Mouse (Mus musculus): ENCODE measurements at regions not wholly inside any gene's neighbourhood (a gene's known extent, or its start where the extent isn't known, plus 50 kb on each side); places are given as distances from the start of the nearest gene placed in this dataset.

DNA sequence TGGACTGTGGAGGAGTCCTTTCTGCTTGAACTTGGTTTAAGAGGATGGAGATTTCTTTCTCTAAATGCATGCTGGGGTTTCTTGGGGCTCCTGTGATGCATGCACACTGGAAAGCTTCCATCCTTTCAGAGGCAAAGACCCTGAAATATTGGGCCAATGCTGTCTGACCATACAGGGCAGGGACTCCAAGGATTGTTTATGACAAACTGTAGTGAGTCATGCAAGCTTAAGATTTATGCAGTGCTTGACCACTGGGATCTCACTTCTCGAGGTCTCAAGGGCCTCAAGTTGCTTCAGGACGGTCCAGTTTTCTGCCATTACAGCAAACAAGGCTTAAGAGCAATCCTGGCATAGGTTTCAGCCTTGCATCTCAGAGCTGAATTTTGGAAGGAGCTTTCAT lies 229.7 kb upstream of the Plpp4 start:
- WGBS: 69% methylated on average over 2 of the region's 2 CpGs
- H3K27ac ChIP-seq (replicated peaks; ENCODE audit: low read depth, low read length): no peak overlapping the region
- no peak overlapping the region for H3K9ac ChIP-seq (ENCODE audit: low read depth, low read length, severe bottlenecking)
- no peaks in the 10 kb centered on the region for H3K9me3 ChIP-seq (ENCODE audit: control insufficient read depth, low read length)
- H3K36me3 ChIP-seq (ENCODE audit: control insufficient read depth, insufficient read depth, low read length): no peaks in the 10 kb centered on the region
- no peak overlapping the region for H3K4me2 ChIP-seq (replicated peaks; ENCODE audit: low read depth, low read length, severe bottlenecking)
- H3K27me3 ChIP-seq (ENCODE audit: control insufficient read depth, insufficient read depth, low read length): no peaks in the 10 kb centered on the region
- DNase-seq (ENCODE audit: low spot score) (no peak), ATAC-seq (ENCODE audit: low FRiP score, low read depth) (no peak)
- no peak overlapping the region for H3K4me3 ChIP-seq (replicated peaks; ENCODE audit: low read length)
- TF ChIP-seq POLR2A (IDR thresholded peaks at IDR 0.05; ENCODE audit: borderline replicate concordance, extremely low read depth, insufficient read depth, insufficient read length): no peak
- no peaks in the 10 kb centered on the region for H3K4me1 ChIP-seq (ENCODE audit: control insufficient read depth, insufficient read depth, low read length)

DNA sequence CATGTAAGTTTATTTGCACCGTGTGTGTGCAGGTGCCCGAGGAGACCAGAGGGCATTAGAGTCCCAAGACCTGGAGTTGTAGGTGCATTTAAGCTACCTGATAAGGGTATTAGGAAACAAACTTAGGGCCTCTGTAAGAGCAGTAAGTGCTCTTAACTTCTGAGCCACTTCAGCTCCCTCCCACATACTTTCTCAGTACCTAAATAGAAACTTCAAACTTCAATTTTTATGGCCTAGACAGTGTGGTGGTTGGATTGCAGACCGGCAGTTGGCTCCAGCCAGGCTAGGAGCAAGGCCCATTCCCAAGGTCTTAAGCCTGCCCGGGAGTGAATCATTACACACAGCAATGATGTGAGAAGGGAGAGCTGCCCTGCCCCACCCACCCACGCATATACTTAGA lies 208.8 kb upstream of the Plpp4 start:
- H3K4me1 ChIP-seq (ENCODE audit: control insufficient read depth, insufficient read depth, low read length): no peaks in the 10 kb centered on the region
- no peak for ATAC-seq (ENCODE audit: low FRiP score, low read depth)

DNA sequence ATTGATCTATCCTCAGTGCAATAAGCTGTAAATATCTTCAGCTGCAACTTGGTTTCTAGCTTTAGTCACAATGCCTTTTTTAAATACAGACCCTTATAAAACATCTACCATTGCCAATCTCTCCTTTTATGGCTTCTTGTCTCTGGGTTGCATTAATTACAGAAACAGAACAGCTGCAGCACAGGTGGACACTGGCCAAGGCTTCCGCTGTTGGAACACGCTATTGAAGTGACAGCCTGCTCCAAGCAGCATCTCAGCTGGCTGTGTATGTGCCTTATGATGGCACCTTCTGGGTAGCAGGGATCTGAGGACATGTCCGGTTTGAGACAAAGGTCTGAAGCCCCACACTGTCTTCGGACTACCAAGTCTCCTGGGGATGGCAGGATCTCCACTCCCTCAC lies 207.1 kb upstream of the Plpp4 start:
- no peaks in the 10 kb centered on the region for H3K36me3 ChIP-seq (ENCODE audit: control insufficient read depth, insufficient read depth, low read length)
- no peak overlapping the region for H3K4me3 ChIP-seq (replicated peaks; ENCODE audit: low read length)
- TF ChIP-seq POLR2A (IDR thresholded peaks at IDR 0.05; ENCODE audit: borderline replicate concordance, extremely low read depth, insufficient read depth, insufficient read length): no peak
- H3K27me3 ChIP-seq (ENCODE audit: control insufficient read depth, insufficient read depth, low read length): no peaks in the 10 kb centered on the region
- DNase-seq (ENCODE audit: low spot score) (peak; percentile 9), ATAC-seq (ENCODE audit: low FRiP score, low read depth) (no peak)
- no peaks in the 10 kb centered on the region for H3K4me1 ChIP-seq (ENCODE audit: control insufficient read depth, insufficient read depth, low read length)
- H3K4me2 ChIP-seq (replicated peaks; ENCODE audit: low read depth, low read length, severe bottlenecking): no peak overlapping the region
- 71% methylated on average over 4 of the region's 4 CpGs for whole genome bisulfite sequencing
- H3K9ac ChIP-seq (ENCODE audit: low read depth, low read length, severe bottlenecking): no peak overlapping the region
- no peaks in the 10 kb centered on the region for H3K9me3 ChIP-seq (ENCODE audit: control insufficient read depth, low read length)
- no peak overlapping the region for H3K27ac ChIP-seq (replicated peaks; ENCODE audit: low read depth, low read length)

More for the DNA sequence above, 208.8 kb upstream of the Plpp4 start:
- Histone ChIP-seq H3K27me3 (ENCODE audit: control insufficient read depth, insufficient read depth, low read length) (no peaks in the 10 kb centered on the region), H3K27ac (replicated peaks; ENCODE audit: low read depth, low read length) (no peak overlapping the region), H3K4me3 (replicated peaks; ENCODE audit: low read length) (no peak overlapping the region), H3K4me2 (replicated peaks; ENCODE audit: low read depth, low read length, severe bottlenecking) (no peak overlapping the region), H3K36me3 (ENCODE audit: control insufficient read depth, insufficient read depth, low read length) (no peaks in the 10 kb centered on the region), H3K9me3 (ENCODE audit: control insufficient read depth, low read length) (no peaks in the 10 kb centered on the region), H3K9ac (ENCODE audit: low read depth, low read length, severe bottlenecking) (no peak overlapping the region)
- no peak for DNase-seq (ENCODE audit: low spot score)
- no peak for TF ChIP-seq POLR2A (IDR thresholded peaks at IDR 0.05; ENCODE audit: borderline replicate concordance, extremely low read depth, insufficient read depth, insufficient read length)
- 69% methylated on average over 5 of the region's 5 CpGs for WGBS

DNA sequence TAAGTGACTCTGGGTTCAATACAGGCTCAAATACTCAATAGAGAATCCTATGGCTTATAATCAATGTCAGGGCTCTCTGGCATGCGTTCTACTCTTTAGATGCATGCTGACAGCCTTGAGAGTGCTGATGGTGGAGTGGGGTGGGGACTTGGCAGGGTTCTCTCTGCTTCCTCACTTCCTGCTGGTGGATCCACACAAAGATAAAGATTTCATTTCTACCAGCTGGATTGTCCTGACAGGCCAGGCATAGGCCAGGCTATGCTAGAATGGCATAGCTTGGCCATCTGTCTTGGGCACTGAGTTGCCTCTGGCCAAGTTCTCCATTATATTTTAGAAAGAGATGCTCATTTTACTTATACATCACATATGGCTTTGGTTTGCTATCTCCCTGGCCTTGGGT lies 206.2 kb upstream of the Plpp4 start:
- Histone ChIP-seq H3K27me3 (ENCODE audit: control insufficient read depth, insufficient read depth, low read length) (no peaks in the 10 kb centered on the region), H3K9me3 (ENCODE audit: control insufficient read depth, low read length) (no peaks in the 10 kb centered on the region), H3K27ac (replicated peaks; ENCODE audit: low read depth, low read length) (no peak overlapping the region), H3K4me3 (replicated peaks; ENCODE audit: low read length) (no peak overlapping the region), H3K4me2 (replicated peaks; ENCODE audit: low read depth, low read length, severe bottlenecking) (no peak overlapping the region), H3K4me1 (ENCODE audit: control insufficient read depth, insufficient read depth, low read length) (no peaks in the 10 kb centered on the region), H3K9ac (ENCODE audit: low read depth, low read length, severe bottlenecking) (no peak overlapping the region), H3K36me3 (ENCODE audit: control insufficient read depth, insufficient read depth, low read length) (no peaks in the 10 kb centered on the region)
- WGBS: 67% methylated on average over 1 of the region's 1 CpGs
- no peak for TF ChIP-seq POLR2A (IDR thresholded peaks at IDR 0.05; ENCODE audit: borderline replicate concordance, extremely low read depth, insufficient read depth, insufficient read length)
- ATAC-seq (ENCODE audit: low FRiP score, low read depth) (no peak), DNase-seq (ENCODE audit: low spot score) (no peak)

DNA sequence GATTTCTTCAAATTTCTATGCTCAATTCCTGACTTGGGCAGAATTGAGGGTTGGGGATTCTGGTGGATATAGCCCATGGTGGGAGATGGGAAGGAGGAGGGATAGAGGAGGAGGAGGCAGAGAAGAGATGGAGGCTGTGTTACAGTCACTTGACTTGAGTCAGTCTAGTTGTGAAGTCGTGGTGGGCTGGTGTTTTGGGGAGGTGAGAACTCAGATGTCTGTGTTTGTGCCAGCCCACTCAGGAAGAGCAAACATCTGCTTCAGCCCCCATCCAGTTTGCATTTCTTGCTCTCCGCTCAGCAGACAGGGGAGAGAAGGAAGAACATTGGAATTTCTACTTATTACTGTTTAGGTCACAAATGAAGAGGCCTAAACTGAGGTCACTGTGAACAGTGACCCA lies 189.9 kb upstream of the Plpp4 start:
- no peaks in the 10 kb centered on the region for H3K27me3 ChIP-seq (ENCODE audit: control insufficient read depth, insufficient read depth, low read length)
- 86% methylated on average over 2 of the region's 2 CpGs for WGBS

DNA sequence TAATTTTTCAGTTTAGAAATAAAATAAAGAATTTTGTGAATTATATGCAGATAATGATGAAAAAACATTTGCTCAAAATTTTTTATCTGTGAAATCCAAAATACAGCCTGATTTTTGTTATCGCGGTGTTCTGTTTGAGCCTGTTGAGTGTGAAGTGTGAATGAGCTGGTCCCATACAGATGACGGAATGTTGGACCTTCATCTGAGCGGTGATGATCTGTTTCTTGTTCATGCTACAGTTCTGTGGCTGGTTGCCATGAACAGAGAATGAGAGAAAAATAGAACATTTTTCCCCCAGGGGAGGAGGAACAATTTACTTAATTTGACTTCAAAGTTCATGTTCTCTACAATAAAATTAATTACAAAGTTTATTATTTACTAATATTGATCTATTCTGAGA lies 188.7 kb upstream of the Plpp4 start:
- H3K9me3 ChIP-seq (ENCODE audit: control insufficient read depth, low read length): no peaks in the 10 kb centered on the region; the same call in 1 of the 2 replicates
- no peak overlapping the region for H3K9ac ChIP-seq (ENCODE audit: low read depth, low read length, severe bottlenecking)
- DNase-seq (ENCODE audit: low spot score) (no peak), ATAC-seq (ENCODE audit: low FRiP score, low read depth) (no peak)
- no peaks in the 10 kb centered on the region for H3K36me3 ChIP-seq (ENCODE audit: control insufficient read depth, insufficient read depth, low read length)
- WGBS: 89% methylated on average over 4 of the region's 4 CpGs
- no peak overlapping the region for H3K27ac ChIP-seq (replicated peaks; ENCODE audit: low read depth, low read length)
- no peak overlapping the region for H3K4me2 ChIP-seq (replicated peaks; ENCODE audit: low read depth, low read length, severe bottlenecking)
- H3K4me1 ChIP-seq (ENCODE audit: control insufficient read depth, insufficient read depth, low read length): no peaks in the 10 kb centered on the region
- no peaks in the 10 kb centered on the region for H3K27me3 ChIP-seq (ENCODE audit: control insufficient read depth, insufficient read depth, low read length)
- TF ChIP-seq POLR2A (IDR thresholded peaks at IDR 0.05; ENCODE audit: borderline replicate concordance, extremely low read depth, insufficient read depth, insufficient read length): no peak
- no peak overlapping the region for H3K4me3 ChIP-seq (replicated peaks; ENCODE audit: low read length)

More for the DNA sequence above, 189.9 kb upstream of the Plpp4 start:
- Histone ChIP-seq H3K4me1 (ENCODE audit: control insufficient read depth, insufficient read depth, low read length) (no peaks in the 10 kb centered on the region), H3K9me3 (ENCODE audit: control insufficient read depth, low read length) (no peaks in the 10 kb centered on the region; the same call in 1 of the 2 replicates), H3K4me2 (replicated peaks; ENCODE audit: low read depth, low read length, severe bottlenecking) (no peak overlapping the region), H3K36me3 (ENCODE audit: control insufficient read depth, insufficient read depth, low read length) (no peaks in the 10 kb centered on the region), H3K4me3 (replicated peaks; ENCODE audit: low read length) (no peak overlapping the region), H3K27ac (replicated peaks; ENCODE audit: low read depth, low read length) (no peak overlapping the region), H3K9ac (ENCODE audit: low read depth, low read length, severe bottlenecking) (no peak overlapping the region)
- no peak for ATAC-seq (ENCODE audit: low FRiP score, low read depth)
- TF ChIP-seq POLR2A (IDR thresholded peaks at IDR 0.05; ENCODE audit: borderline replicate concordance, extremely low read depth, insufficient read depth, insufficient read length): no peak
- no peak for DNase-seq (ENCODE audit: low spot score)
